In genomic region chr3:24605485-24605884, GRCm38 (mm10) we compare ENCODE assay signal across 8 mouse cellular contexts.
A peak's percentile ranks its signal among the peaks of the same experiment; 100 is the strongest.
DNase-seq lines count a peak whose midpoint lies in the region; ATAC-seq and TF ChIP-seq lines count a peak whose summit lies in the region.
"Had no signal": no experiment of that assay in that cellular context is flagged by ENCODE, and none has a peak within 500 bp of the region (broad histone marks: within the 10 kb centered on the region; RNA-seq: fewer than 3 reads in every experiment).

No protein-coding gene starts in this region.

- no peaks in the 10 kb centered on the region for H3K9me3 ChIP-seq in embryonic facial prominence, embryonic 10.5 days
- H3K9me3 ChIP-seq in hindbrain, embryonic 16.5 days (ENCODE audit: control insufficient read depth, low read length): no peaks in the 10 kb centered on the region
- H3K9me3 ChIP-seq in neural tube, embryonic 14.5 days (ENCODE audit: control insufficient read depth, low read length): no peaks in the 10 kb centered on the region

- H3K9ac ChIP-seq in hindbrain, embryonic 16.5 days (ENCODE audit: low read depth, low read length): no peak overlapping the region
- no peak overlapping the region for H3K9ac ChIP-seq in neural tube, embryonic 14.5 days (replicated peaks; ENCODE audit: low read depth, low read length)

- no peak for TF ChIP-seq CTCF in layer of hippocampus, adult 2 months (conservative IDR thresholded peaks at IDR 0.05)

- no peak overlapping the region for H3K4me3 ChIP-seq in layer of hippocampus, adult 2 months
- H3K4me3 ChIP-seq in embryonic facial prominence, embryonic 10.5 days: no peak overlapping the region
- no peak overlapping the region for H3K4me3 ChIP-seq in hindbrain, embryonic 16.5 days (ENCODE audit: low read length)
- H3K4me3 ChIP-seq in neural tube, embryonic 14.5 days (ENCODE audit: low read depth, low read length): no peak overlapping the region

- H3K4me1 ChIP-seq in embryonic facial prominence, embryonic 10.5 days: peaks cover 5% of the 10 kb centered on the region
- H3K4me1 ChIP-seq in hindbrain, embryonic 16.5 days (ENCODE audit: control insufficient read depth, insufficient read depth, low read depth, low read length): no peaks in the 10 kb centered on the region
- no peaks in the 10 kb centered on the region for H3K4me1 ChIP-seq in neural tube, embryonic 14.5 days (ENCODE audit: control insufficient read depth, insufficient read depth, low read length)

- peak in 1 of 2 experiments; percentile 3 for DNase-seq in layer of hippocampus, adult 2 months (ENCODE audit: low spot score in 2 of 2)
- no peak for DNase-seq in layer of hippocampus, postnatal 25 days (ENCODE audit: extremely low spot score in 1 of 2, low spot score in 1 of 2)
- peak; percentile 12 for DNase-seq in embryonic facial prominence, embryonic 10.5 days (ENCODE audit: low spot score)
- DNase-seq in heart, postnatal 10 days: no peak
- no peak for DNase-seq in adrenal gland, postnatal 14 days
- DNase-seq: right cerebral cortex, postnatal 14 days had no signal

- intact Hi-C loops in heart, postnatal 10 days (cut with DNase I): no loop called here

- H3K4me2 ChIP-seq in hindbrain, embryonic 16.5 days (ENCODE audit: low read length): no peak overlapping the region
- no peak overlapping the region for H3K4me2 ChIP-seq in neural tube, embryonic 14.5 days (ENCODE audit: low read depth, low read length)

- peak; percentile 81 for ATAC-seq in hindbrain, embryonic 16.5 days
- peak; percentile 92 for ATAC-seq in neural tube, embryonic 14.5 days (ENCODE audit: low read depth)

- no peaks in the 10 kb centered on the region for H3K36me3 ChIP-seq in embryonic facial prominence, embryonic 10.5 days (replicated peaks)
- no peaks in the 10 kb centered on the region for H3K36me3 ChIP-seq in hindbrain, embryonic 16.5 days (ENCODE audit: control insufficient read depth, insufficient read depth, low read length)
- H3K36me3 ChIP-seq in neural tube, embryonic 14.5 days (ENCODE audit: control insufficient read depth, insufficient read depth, low read length): no peaks in the 10 kb centered on the region

- H3K27me3 ChIP-seq in embryonic facial prominence, embryonic 10.5 days (replicated peaks; ENCODE audit: low read depth, poor library complexity, severe bottlenecking): no peaks in the 10 kb centered on the region
- H3K27me3 ChIP-seq in hindbrain, embryonic 16.5 days (replicated peaks; ENCODE audit: control insufficient read depth, insufficient read depth, low read length): no peaks in the 10 kb centered on the region
- no peaks in the 10 kb centered on the region for H3K27me3 ChIP-seq in neural tube, embryonic 14.5 days (ENCODE audit: control insufficient read depth, insufficient read depth, low read length)

- H3K27ac ChIP-seq in layer of hippocampus, adult 2 months: peak overlapping the region; percentile 24; the same call in 1 of the 2 replicates
- H3K27ac ChIP-seq in embryonic facial prominence, embryonic 10.5 days (replicated peaks): no peak overlapping the region
- H3K27ac ChIP-seq in hindbrain, embryonic 16.5 days (ENCODE audit: low read depth, low read length): no peak overlapping the region
- no peak overlapping the region for H3K27ac ChIP-seq in neural tube, embryonic 14.5 days (ENCODE audit: low read depth, low read length)
